Mouse (Mus musculus) 416B (cell line): ENCODE data around the gene Eif4a1.
"Not testable (repeated sequence)": the region's sequence is repeated elsewhere in the genome, so short reads cannot be mapped to it uniquely, and the experiment has no call there.

ENCODE experiments used
- DNase-seq: peaks from one replicate; pipeline ENCODE4 v3.0.0; 2011; ENCODE audit warnings: low read depth

The Eif4a1 gene

DNA sequence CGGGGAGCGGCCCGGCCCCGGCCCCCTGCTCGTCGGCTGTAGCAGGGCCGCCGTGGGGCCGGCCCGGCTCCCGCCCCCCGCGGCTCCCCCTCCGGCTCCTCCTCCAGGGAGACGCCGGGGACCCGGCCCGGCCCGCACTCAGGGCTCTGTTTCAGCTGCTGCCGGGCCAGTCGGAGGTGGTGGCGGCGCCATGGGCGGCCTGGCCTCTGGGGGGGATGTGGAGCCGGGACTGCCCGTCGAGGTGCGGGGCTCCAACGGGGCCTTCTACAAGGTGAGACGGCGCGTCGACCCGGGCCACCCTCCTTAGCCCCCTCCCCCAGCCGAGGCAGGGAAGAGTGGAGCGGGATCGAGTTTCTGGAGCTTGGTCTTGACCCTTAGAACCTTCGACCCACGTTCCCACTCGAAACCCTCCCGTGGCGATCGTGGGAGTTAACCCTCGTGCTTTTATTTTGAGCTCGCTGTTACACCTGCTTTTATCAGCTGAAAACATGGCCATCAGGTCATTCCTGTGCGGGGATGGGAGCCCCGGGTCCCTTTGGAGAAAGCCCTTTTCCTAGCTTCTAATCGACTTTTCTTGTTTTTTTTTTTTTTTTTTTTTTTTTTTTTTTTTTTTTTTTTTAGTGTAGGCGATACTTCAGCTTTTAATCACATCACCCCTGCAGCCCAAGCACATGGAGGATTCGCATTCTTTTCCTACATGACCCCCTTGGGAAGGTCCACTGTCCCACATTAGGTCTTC is 38.9 kb downstream of the Eif4a1 start:
- peak; percentile 51 for DNase-seq

DNA sequence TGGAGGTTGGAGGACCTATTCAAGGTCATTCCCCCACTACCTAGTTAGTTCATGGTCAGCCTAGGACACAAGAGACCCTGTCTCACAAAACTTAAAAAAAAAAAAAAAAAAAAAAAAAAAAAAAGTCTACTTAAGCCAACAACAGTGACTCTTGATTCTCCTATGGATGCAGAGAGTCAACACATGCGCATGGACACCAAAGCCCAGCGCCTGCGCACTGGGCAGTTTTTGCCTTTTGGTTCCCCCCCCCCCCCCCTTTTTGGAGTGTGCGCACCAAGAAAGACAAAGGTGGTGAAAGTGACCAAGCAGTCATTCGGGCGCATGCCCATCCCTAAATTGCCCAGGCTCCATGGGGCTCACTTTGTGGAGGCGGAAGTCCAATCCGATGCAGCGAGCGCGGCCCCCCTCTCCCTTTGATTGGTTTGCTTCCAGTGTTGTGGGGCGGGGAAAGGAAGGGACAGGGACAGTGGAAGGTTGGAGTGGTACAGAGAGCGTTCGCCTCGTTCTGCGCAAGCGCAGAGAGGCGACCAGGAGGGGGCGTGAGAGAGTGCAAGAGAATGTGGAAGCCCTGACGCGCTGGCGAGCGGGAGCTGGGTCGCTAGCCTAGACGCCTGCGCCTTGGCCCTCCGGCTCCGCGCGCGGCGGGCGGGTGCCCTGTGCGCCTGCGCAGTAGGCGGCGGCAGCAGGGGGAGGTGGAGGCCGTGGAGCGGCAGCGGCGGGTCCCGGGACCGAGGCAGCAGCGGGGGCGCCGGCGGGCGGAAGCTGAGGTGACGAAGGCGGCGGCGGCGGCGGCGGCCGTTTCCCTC is 39.7 kb downstream of the Eif4a1 start, which contains the start of gene Fxr2:
Gene Fxr2, plus strand, starts transcription at position 707 of the 806 bp plus-strand sequence.
- peak; percentile 100 for DNase-seq

GRCm38 (mm10) chr11:69629802-69630201 is 42.4 kb downstream of the Eif4a1 start:
- DNase-seq: peak; percentile 69

GRCm38 (mm10) chr11:69628286-69628685 is 43.9 kb downstream of the Eif4a1 start:
- DNase-seq: peak; percentile 87

DNA sequence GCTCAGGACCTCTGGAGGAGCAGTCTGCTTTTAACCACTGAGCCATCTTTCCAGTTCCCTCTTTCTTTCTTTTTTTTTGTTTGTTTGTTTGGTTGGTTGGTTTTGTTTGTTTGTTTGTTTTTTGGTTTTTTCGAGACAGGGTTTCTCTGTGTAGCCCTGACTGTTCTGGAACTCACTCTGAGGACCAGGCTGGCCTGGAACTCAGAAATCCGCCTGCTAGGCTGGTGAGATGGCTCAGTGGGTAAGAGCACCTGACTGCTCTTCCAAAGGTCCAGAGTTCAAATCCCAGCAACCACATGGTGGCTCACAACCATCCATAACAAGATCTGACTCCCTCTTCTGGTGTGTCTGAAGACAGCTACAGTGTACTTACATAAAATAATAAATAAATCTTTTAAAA is 47.9 kb downstream of the Eif4a1 start:
- not testable (repeated sequence) for DNase-seq

DNA sequence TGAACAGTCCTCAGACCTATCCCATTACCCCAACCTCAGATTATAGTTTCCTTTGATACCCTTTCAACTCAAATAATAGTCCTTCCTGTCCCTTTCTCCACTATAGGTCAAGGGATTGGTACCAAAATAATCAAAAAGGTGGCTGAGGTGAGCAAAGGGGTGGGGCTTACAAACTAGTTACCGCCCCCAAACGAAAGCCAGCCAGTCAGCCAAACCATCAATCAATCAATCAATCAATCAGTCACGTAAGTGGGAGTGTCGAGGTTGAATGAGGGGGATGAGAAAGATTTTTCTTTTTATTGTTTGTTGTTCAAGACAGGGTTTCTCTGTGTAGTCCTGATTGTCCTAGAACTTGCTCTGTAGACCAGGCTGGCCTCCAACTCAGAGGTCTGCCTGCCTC is 49.2 kb downstream of the Eif4a1 start:
- no peak for DNase-seq

GRCm38 (mm10) chr11:69622406-69622805 is 49.8 kb downstream of the Eif4a1 start:
- no peak for DNase-seq

- no peak for DNase-seq
These were observed 50.5 kb downstream of the Eif4a1 start, which contains the start of gene Sat2 for GRCm38 (mm10) chr11:69621571-69622268. Gene Sat2, plus strand, starts transcription at chr11:69622024.

GRCm38 (mm10) chr11:69620394-69621081 is 51.7 kb downstream of the Eif4a1 start:
- DNase-seq: no peak

DNA sequence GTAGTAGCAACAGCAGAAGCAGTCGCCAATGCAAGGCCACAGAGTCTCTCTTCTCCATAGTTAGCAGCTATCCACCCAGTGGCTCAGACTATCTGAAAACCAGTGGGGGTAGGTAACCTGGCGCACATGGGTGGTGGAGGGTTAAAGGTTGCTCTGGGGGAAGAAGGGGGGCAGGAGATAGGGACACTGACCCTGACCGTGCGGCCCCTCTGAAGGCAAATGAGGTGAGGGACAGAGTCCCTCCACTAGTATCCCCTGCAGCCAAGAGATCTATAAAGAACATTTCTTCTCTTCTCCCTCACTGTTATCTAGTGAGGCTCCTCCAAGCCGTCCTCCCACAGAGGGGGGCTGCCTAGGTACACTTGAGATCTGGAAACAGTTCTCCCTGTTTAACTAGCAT is 54.4 kb downstream of the Eif4a1 start, which contains the start of gene Shbg:
Gene Shbg, minus strand, starts transcription at position 101 of the 400 bp plus-strand sequence.
- no peak for DNase-seq
